Mouse (Mus musculus): ENCODE results near the gene Uba52.

GRCm38 (mm10) chr8:70540507-70541071 lies 30.0 kb upstream of the Uba52 start:
- no peak for TF ChIP-seq CTCF (IDR thresholded peaks at IDR 0.05; ENCODE audit: low read depth)
- no peak for TF ChIP-seq EP300 (IDR thresholded peaks at IDR 0.05; ENCODE audit: low read depth)

Data from heart, postnatal 0 days (tissue).